In the genomic region with DNA sequence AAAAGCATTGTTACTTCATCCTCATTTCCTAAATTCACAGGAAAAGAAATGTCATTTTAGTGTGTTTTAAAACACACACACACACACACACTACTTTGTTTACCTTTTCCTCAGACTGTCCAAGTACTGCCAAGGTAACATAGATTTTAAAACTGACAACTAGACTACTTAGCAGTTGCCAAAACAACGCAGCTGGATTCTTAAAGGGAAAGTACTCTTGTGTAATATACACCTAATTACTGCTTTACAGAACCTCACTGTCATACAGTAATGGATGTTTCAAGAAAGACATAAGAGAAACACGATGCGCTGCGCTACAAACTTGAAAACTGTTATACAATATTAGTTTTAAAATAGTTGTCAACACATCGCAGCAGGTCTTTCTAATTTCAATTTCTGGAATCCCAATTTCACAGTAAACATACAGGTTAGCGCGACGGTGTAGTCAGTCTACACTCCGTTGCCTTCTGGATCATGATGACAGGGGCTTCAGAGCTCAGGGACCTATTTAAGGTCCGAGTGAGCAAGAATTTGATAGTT, we compare ENCODE assay signal across 8 mouse cellular contexts. TPM values are rescaled to one million over a fixed set of nuclear protein-coding genes. Genes with fewer than 3 reads are reported as not detected.
DNase-seq lines count a peak whose midpoint lies in the region; ATAC-seq lines count a peak whose summit lies in the region.

No protein-coding gene starts in this region.

- peak overlapping the region; percentile 99 for H3K9ac ChIP-seq in embryonic facial prominence, embryonic 15.5 days
- H3K9ac ChIP-seq in limb, embryonic 13.5 days, result peak overlapping the region; percentile 99
- H3K9ac ChIP-seq in stomach, embryonic 14.5 days (replicated peaks; ENCODE audit: low read depth, low read length), result peak overlapping the region; percentile 97; the same call in 1 of the 2 replicates

- 7% methylated on average over 10 of the region's 10 CpGs for WGBS in embryonic facial prominence, embryonic 15.5 days
- 14% methylated on average over 10 of the region's 10 CpGs for WGBS in limb, embryonic 13.5 days
- 7% methylated on average over 10 of the region's 10 CpGs for WGBS in stomach, embryonic 14.5 days

- DNase-seq in embryo, embryonic 11 days, result peak; percentile 11
- no peak for DNase-seq in embryo, embryonic 10 days (ENCODE audit: low spot score)
- peak; percentile 22 for DNase-seq in 3T3-L1 (ENCODE audit: low read depth, low spot score)
- no peak for DNase-seq in thymus, postnatal 14 days
- no peak for DNase-seq in layer of hippocampus, adult 9-10 months (ENCODE audit: low spot score)

- H3K4me1 ChIP-seq in embryonic facial prominence, embryonic 15.5 days, result peaks cover 13% of the 10 kb centered on the region
- peaks cover 26% of the 10 kb centered on the region for H3K4me1 ChIP-seq in limb, embryonic 13.5 days
- H3K4me1 ChIP-seq in stomach, embryonic 14.5 days (ENCODE audit: control insufficient read depth, insufficient read depth, low read length), result peaks cover 9% of the 10 kb centered on the region; the same call in 1 of the 2 replicates

- ATAC-seq in embryonic facial prominence, embryonic 15.5 days (ENCODE audit: insufficient number of reproducible peaks, low FRiP score, low TSS enrichment, low read depth), result no peak
- ATAC-seq in limb, embryonic 13.5 days (ENCODE audit: low FRiP score, low read depth), result no peak
- no peak for ATAC-seq in stomach, embryonic 14.5 days (ENCODE audit: insufficient number of reproducible peaks, insufficient read depth, low FRiP score, low read depth)

- peak overlapping the region; percentile 92 for H3K4me3 ChIP-seq in embryonic facial prominence, embryonic 15.5 days (replicated peaks)
- peak overlapping the region; percentile 96 for H3K4me3 ChIP-seq in limb, embryonic 13.5 days
- H3K4me3 ChIP-seq in stomach, embryonic 14.5 days (ENCODE audit: low read depth, low read length), result peak overlapping the region; percentile 90

- no peaks in the 10 kb centered on the region for H3K27me3 ChIP-seq in embryonic facial prominence, embryonic 15.5 days
- H3K27me3 ChIP-seq in limb, embryonic 13.5 days, result no peaks in the 10 kb centered on the region
- H3K27me3 ChIP-seq in stomach, embryonic 14.5 days (ENCODE audit: control insufficient read depth, insufficient read depth, low read length), result no peaks in the 10 kb centered on the region

- H3K4me2 ChIP-seq in embryonic facial prominence, embryonic 15.5 days (replicated peaks), result peak overlapping the region; percentile 91
- H3K4me2 ChIP-seq in limb, embryonic 13.5 days (replicated peaks), result peak overlapping the region; percentile 93
- peak overlapping the region; percentile 89 for H3K4me2 ChIP-seq in stomach, embryonic 14.5 days (replicated peaks; ENCODE audit: low read depth, low read length)

- H3K27ac ChIP-seq in embryonic facial prominence, embryonic 15.5 days (replicated peaks), result peak overlapping the region; percentile 99
- H3K27ac ChIP-seq in limb, embryonic 13.5 days, result 0 out of 2 replicates have a peak overlapping the region, but pooled peaks have one; percentile 99
- H3K27ac ChIP-seq in stomach, embryonic 14.5 days (ENCODE audit: low read length), result no peak overlapping the region

- no peaks in the 10 kb centered on the region for H3K36me3 ChIP-seq in embryonic facial prominence, embryonic 15.5 days
- no peaks in the 10 kb centered on the region for H3K36me3 ChIP-seq in limb, embryonic 13.5 days
- H3K36me3 ChIP-seq in stomach, embryonic 14.5 days (ENCODE audit: control insufficient read depth, insufficient read depth, low read length), result no peaks in the 10 kb centered on the region

- H3K9me3 ChIP-seq in embryonic facial prominence, embryonic 15.5 days (replicated peaks), result no peaks in the 10 kb centered on the region
- H3K9me3 ChIP-seq in limb, embryonic 13.5 days, result no peaks in the 10 kb centered on the region
- H3K9me3 ChIP-seq in stomach, embryonic 14.5 days (ENCODE audit: control insufficient read depth, low read depth, low read length), result no peaks in the 10 kb centered on the region

RNA-seq across cellular contexts. Expression of a gene that starts 1.2 kb away (rescaled TPM):
- 50.3 and 56.2 TPM in 2 replicates for polyA plus RNA-seq in embryonic facial prominence, embryonic 15.5 days (2015; fragmentation: Nextera tagmentation; extraction: Ambion mirVana)
- 40.2 and 40.6 TPM in 2 replicates for polyA plus RNA-seq in limb, embryonic 13.5 days (2015; fragmentation: Nextera tagmentation; extraction: Ambion mirVana)
- 48.0 and 49.1 TPM in 2 replicates for polyA plus RNA-seq in stomach, embryonic 14.5 days (2014; fragmentation: Nextera tagmentation; extraction: Ambion mirVana)

Comparison
In these comparisons a context has a peak if more than half of its experiments do, and no peak if none do; other contexts are left out.
1. DNase-seq: peak in embryo, embryonic 11 days (single experiment) and 3T3-L1 (single experiment); none in embryo, embryonic 10 days (single experiment), thymus, postnatal 14 days (single experiment) and layer of hippocampus, adult 9-10 months (single experiment).
2. Peak in every context shown above with its lines, with median percentiles within 50 percentile points of each other: H3K4me2 ChIP-seq, H3K4me3 ChIP-seq and H3K9ac ChIP-seq.